Mouse (Mus musculus) bone marrow, adult 2 months (tissue): ENCODE data around the gene Tekt4.

Source experiments
- CTCF ChIP-seq: fragments of 200-500 bp; IDR thresholded peaks from 2 replicates; pipeline ENCODE4 v1.5.1; 2011; ENCODE audit warnings: low read length, control low read depth; ENCODE audit not compliant: control insufficient read depth, insufficient read depth
- POLR2A ChIP-seq: fragments of 200-500 bp; IDR thresholded peaks from 2 replicates; pipeline ENCODE4 v1.6.1; 2011; ENCODE audit warnings: low read depth, mild to moderate bottlenecking, control low read depth, low read length, borderline replicate concordance; ENCODE audit not compliant: control insufficient read depth

- TF ChIP-seq POLR2A, result no peak
- TF ChIP-seq CTCF, result no peak
Observed at GRCm38 (mm10) chr17:25429240-25429639, 25.2 kb upstream of the Tekt4 start.
